Mouse (Mus musculus): ENCODE data around the gene Ggt1.

DNA sequence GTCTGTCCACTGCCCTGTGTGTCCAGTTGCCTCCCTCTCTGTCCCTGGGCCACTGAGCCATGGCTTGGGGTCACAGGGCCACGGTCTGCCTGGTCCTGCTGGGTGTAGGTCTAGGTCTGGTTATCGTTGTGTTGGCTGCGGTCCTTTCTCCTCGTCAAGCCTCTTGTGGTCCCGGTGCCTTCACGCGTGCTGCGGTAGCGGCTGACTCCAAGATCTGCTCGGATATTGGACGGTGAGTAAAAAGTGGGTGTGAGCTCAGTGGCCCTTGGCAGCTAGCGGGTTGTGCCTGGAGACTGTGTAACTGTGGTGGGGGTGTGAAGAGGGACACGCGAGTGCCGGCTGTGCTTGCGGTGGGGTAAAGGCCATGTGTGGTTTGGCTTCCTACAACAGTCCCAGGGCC, 28.2 kb downstream of the Ggt1 start:
- TF ChIP-seq POLR2A (IDR thresholded peaks at IDR 0.05; ENCODE audit: extremely low read depth, insufficient read depth, low read length) (no peak), CTCF (IDR thresholded peaks at IDR 0.05; ENCODE audit: extremely low read depth, insufficient read depth, low read length) (no peak)
